Comparison of ENCODE assay signal across 20 mouse cellular contexts in genomic region chr4:63225373-63225772, GRCm38 (mm10). TPM values are rescaled to one million over a fixed set of nuclear protein-coding genes. Genes with fewer than 3 reads are reported as not detected.
DNase-seq lines count a peak whose midpoint lies in the region; ATAC-seq lines count a peak whose summit lies in the region.
"Had no signal": no experiment of that assay in that cellular context is flagged by ENCODE, and none has a peak within 500 bp of the region (broad histone marks: within the 10 kb centered on the region; RNA-seq: fewer than 3 reads in every experiment).

No protein-coding gene starts in this region.

- no peak overlapping the region for H3K9ac ChIP-seq in lung, embryonic 15.5 days
- 0 out of 2 replicates have a peak overlapping the region, but pooled peaks have one; percentile 1 for H3K9ac ChIP-seq in stomach, embryonic 16.5 days (ENCODE audit: low read length)
- H3K9ac ChIP-seq: forebrain, embryonic 12.5 days; hindbrain, embryonic 15.5 days; midbrain, embryonic 13.5 days; neural tube, embryonic 12.5 days had no signal

- no peak overlapping the region for H3K4me2 ChIP-seq in lung, embryonic 15.5 days
- H3K4me2 ChIP-seq in stomach, embryonic 16.5 days (ENCODE audit: low read depth, low read length), result no peak overlapping the region
- H3K4me2 ChIP-seq: forebrain, embryonic 12.5 days; hindbrain, embryonic 15.5 days; midbrain, embryonic 13.5 days; neural tube, embryonic 12.5 days had no signal

- H3K36me3 ChIP-seq in lung, embryonic 15.5 days, result peaks cover 22% of the 10 kb centered on the region
- H3K36me3 ChIP-seq in stomach, embryonic 16.5 days (ENCODE audit: control insufficient read depth, insufficient read depth, low read length), result peaks cover 5% of the 10 kb centered on the region; the same call in 1 of the 2 replicates
- H3K36me3 ChIP-seq: forebrain, embryonic 12.5 days; hindbrain, embryonic 15.5 days; midbrain, embryonic 13.5 days; neural tube, embryonic 12.5 days had no signal

- 0 out of 2 replicates have a peak, but pooled peaks have one; percentile 10 for ATAC-seq in frontal cortex, adult (ENCODE audit: low TSS enrichment)
- ATAC-seq in lung, embryonic 15.5 days (ENCODE audit: borderline replicate concordance, extremely low read depth, low FRiP score, low TSS enrichment), result no peak
- ATAC-seq in stomach, embryonic 16.5 days (ENCODE audit: insufficient read depth, low FRiP score), result no peak
- ATAC-seq: CD4-positive, CD25-positive, alpha-beta regulatory T cell, adult 4 months; midbrain, embryonic 13.5 days had no signal

- no peaks in the 10 kb centered on the region for H3K27me3 ChIP-seq in lung, embryonic 15.5 days
- no peaks in the 10 kb centered on the region for H3K27me3 ChIP-seq in stomach, embryonic 16.5 days (ENCODE audit: control insufficient read depth, insufficient read depth, low read length)
- H3K27me3 ChIP-seq: forebrain, embryonic 12.5 days; hindbrain, embryonic 15.5 days; midbrain, embryonic 13.5 days; neural tube, embryonic 12.5 days; Patski had no signal

- no peak overlapping the region for H3K4me3 ChIP-seq in lung, embryonic 15.5 days
- H3K4me3 ChIP-seq in stomach, embryonic 16.5 days (replicated peaks; ENCODE audit: low read length), result no peak overlapping the region
- H3K4me3 ChIP-seq: forebrain, embryonic 12.5 days; hindbrain, embryonic 15.5 days; midbrain, embryonic 13.5 days; neural tube, embryonic 12.5 days had no signal

- H3K9me3 ChIP-seq in lung, embryonic 15.5 days, result no peaks in the 10 kb centered on the region
- H3K9me3 ChIP-seq in stomach, embryonic 16.5 days (replicated peaks; ENCODE audit: control insufficient read depth, low read length), result no peaks in the 10 kb centered on the region
- H3K9me3 ChIP-seq: forebrain, embryonic 12.5 days; hindbrain, embryonic 15.5 days; midbrain, embryonic 13.5 days; neural tube, embryonic 12.5 days had no signal

- H3K4me1 ChIP-seq in lung, embryonic 15.5 days, result peaks cover 18% of the 10 kb centered on the region
- peaks cover 32% of the 10 kb centered on the region for H3K4me1 ChIP-seq in stomach, embryonic 16.5 days (ENCODE audit: control insufficient read depth, insufficient read depth, low read length)

- H3K27ac ChIP-seq in lung, embryonic 15.5 days, result 0 out of 2 replicates have a peak overlapping the region, but pooled peaks have one; percentile 30
- H3K27ac ChIP-seq in stomach, embryonic 16.5 days (ENCODE audit: low read length), result peak overlapping the region; percentile 55; the same call in 1 of the 2 replicates
- H3K27ac ChIP-seq: forebrain, embryonic 12.5 days; hindbrain, embryonic 15.5 days; midbrain, embryonic 13.5 days; neural tube, embryonic 12.5 days had no signal

- 75% methylated on average over 10 of the region's 10 CpGs for WGBS in lung, embryonic 15.5 days
- 70% methylated on average over 10 of the region's 10 CpGs for WGBS in stomach, embryonic 16.5 days

- no peak for DNase-seq in frontal cortex, postnatal 14 days (ENCODE audit: low spot score in 2 of 2)
- DNase-seq in kidney, adult 9 months, result peak; percentile 32
- no peak for DNase-seq in kidney, postnatal 25 days
- DNase-seq in lung, postnatal 25 days (ENCODE audit: low spot score), result no peak
- DNase-seq: adrenal gland, adult 8-10 months; cerebellum, adult 8-10 months; gastrocnemius, postnatal 14 days; heart, postnatal 14 days; liver; right cerebral cortex, postnatal 4 days; thymus, postnatal 25 days had no signal

RNA-seq across cellular contexts. Expression of gene Col27a1, which starts 11.6 kb away (rescaled TPM):
- 20.2 and 20.3 TPM in 2 replicates for polyA plus RNA-seq in lung, embryonic 15.5 days (2015; fragmentation: Nextera tagmentation; extraction: Ambion mirVana)
- polyA plus RNA-seq in stomach, embryonic 16.5 days (2015; fragmentation: Nextera tagmentation; extraction: Ambion mirVana), result 13.3 and 15.0 TPM in 2 replicates

RNA-seq across cellular contexts. Expression of gene Kif12, which starts 53.4 kb away (rescaled TPM):
- polyA plus RNA-seq in lung, embryonic 15.5 days (2015; fragmentation: Nextera tagmentation; extraction: Ambion mirVana), result 8.3 and 9.2 TPM in 2 replicates
- 27.3 and 27.4 TPM in 2 replicates for polyA plus RNA-seq in stomach, embryonic 16.5 days (2015; fragmentation: Nextera tagmentation; extraction: Ambion mirVana)
- polyA plus RNA-seq: CD4-positive, CD25-positive, alpha-beta regulatory T cell, adult 4 months; forebrain, embryonic 12.5 days; midbrain, embryonic 13.5 days; neural tube, embryonic 12.5 days had no signal
